Mouse (Mus musculus): Measurements from ENCODE around the gene Gm16253.

- TF ChIP-seq POLR2A (IDR thresholded peaks at IDR 0.05; ENCODE audit: insufficient read depth, low read depth, low read length) (no peak), CTCF (IDR thresholded peaks at IDR 0.05; ENCODE audit: insufficient read depth, low read depth, low read length) (no peak)
These were observed 25.9 kb downstream of the Gm16253 start for GRCm38 (mm10) chr3:96602704-96603084.
